7 mouse cellular contexts compared by ENCODE assay signal in the genomic region with DNA sequence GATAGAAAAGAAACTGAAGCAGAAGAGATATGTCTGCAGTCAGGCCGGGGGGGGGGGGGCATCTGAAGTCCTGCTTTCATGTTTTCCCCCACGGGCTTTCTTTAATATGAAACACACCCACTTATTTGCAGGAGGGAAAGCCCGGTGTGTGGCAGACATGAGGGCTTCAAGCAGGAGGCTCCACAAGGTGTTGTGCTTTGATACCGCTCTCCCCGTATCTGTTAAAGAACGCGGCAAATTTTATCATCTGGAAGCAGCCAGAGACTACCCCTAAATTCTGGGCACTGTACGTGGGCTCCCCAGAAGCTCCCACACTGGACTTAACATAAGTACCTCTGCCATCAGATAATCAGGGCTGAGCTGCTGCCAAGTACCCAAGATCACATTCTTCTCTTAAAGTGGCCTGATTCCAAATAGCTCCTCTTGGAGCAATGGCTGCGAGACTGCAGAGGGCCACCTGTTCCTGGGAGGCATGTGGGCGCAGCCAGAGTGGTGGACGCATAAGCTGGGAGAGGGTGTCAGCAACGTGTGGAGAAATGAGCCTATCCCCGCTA. TPM values are rescaled to one million over a fixed set of nuclear protein-coding genes. Genes with fewer than 3 reads are reported as not detected.
DNase-seq lines count a peak whose midpoint lies in the region; ATAC-seq lines count a peak whose summit lies in the region.

No protein-coding gene starts in this region.

- ATAC-seq in megakaryocyte progenitor cell, adult 5-6 weeks (replicated peaks; ENCODE audit: poor library complexity), result peak; percentile 70

- DNase-seq in layer of hippocampus, adult 18-20 months (ENCODE audit: low spot score in 2 of 2), result peak; percentile 42 to 57
- DNase-seq in layer of hippocampus, postnatal 10 days (ENCODE audit: low spot score in 2 of 2), result no peak
- DNase-seq in c-Kit-positive CD71-positive TER-119-negative erythroid progenitor cells, embryonic 14.5 days (ENCODE audit: low read depth), result peak; percentile 94
- DNase-seq in cerebellum, postnatal 36 days, result peak; percentile 48 to 58
- DNase-seq in thymus, postnatal 4 days, result no peak
- no peak for DNase-seq in thymus, postnatal 14 days

RNA-seq across cellular contexts. Expression of a gene that starts 39.7 kb away (rescaled TPM):
- total RNA-seq in layer of hippocampus, adult 18-20 months (2021), result 100 to 1,000 TPM; 138 to 141 TPM
- total RNA-seq in layer of hippocampus, postnatal 10 days (2021), result 10 to 100 TPM; 62.8 to 69.1 TPM
- total RNA-seq in megakaryocyte progenitor cell, adult 5-6 weeks (2015), result 2.2 and 2.3 TPM in 2 replicates
- total RNA-seq in megakaryocyte progenitor cell, adult 5-6 weeks (2017), result 2.4 and 4.3 TPM in 2 replicates

Comparison
In these comparisons a context has a peak if more than half of its experiments do, and no peak if none do; other contexts are left out.
1. DNase-seq: peak in layer of hippocampus, adult 18-20 months (2 of 2), c-Kit-positive CD71-positive TER-119-negative erythroid progenitor cells, embryonic 14.5 days (single experiment) and cerebellum, postnatal 36 days (2 of 2); none in layer of hippocampus, postnatal 10 days (0 of 2), thymus, postnatal 4 days (single experiment) and thymus, postnatal 14 days (single experiment).
2. RNA of a gene that starts 39.7 kb away (total RNA-seq): 138 to 141 TPM in layer of hippocampus, adult 18-20 months and 62.8 to 69.1 TPM in layer of hippocampus, postnatal 10 days; 2.2 to 4.3 TPM in megakaryocyte progenitor cell, adult 5-6 weeks; every median in the first group is over 10 times any median in the second.